Mouse (Mus musculus) layer of hippocampus, postnatal 25 days (tissue): ENCODE measurements around the gene Gpr65. TPM values are rescaled to one million over a fixed set of nuclear protein-coding genes. Genes with fewer than 3 reads are reported as not detected.
"Not testable (repeated sequence)": the region's sequence is repeated elsewhere in the genome, so short reads cannot be mapped to it uniquely, and the experiment has no call there.

Experiments used
- DNase-seq, 2 experiments: peaks; one replicate each; pipeline ENCODE4 v3.0.0; 2022; ENCODE audit warnings: mixed read lengths in 2 of 2, low spot score in 1 of 2; ENCODE audit errors: extremely low spot score in 1 of 2
- total RNA-seq, 2 experiments: library from RNA; stranded (reverse); gene quantifications; 2 replicates each; pipeline ENCODE4 v1.2.3; 2021

Gpr65 gene
- total RNA-seq, 2 experiments from 2014 or later: not detected

GRCm38 (mm10) chr12:98280996-98281395 is 12.6 kb downstream of the Gpr65 start:
- no peak for DNase-seq

GRCm38 (mm10) chr12:98282776-98283486 is 14.5 kb downstream of the Gpr65 start:
- DNase-seq: no peak

GRCm38 (mm10) chr12:98283487-98283860 is 15.0 kb downstream of the Gpr65 start:
- no peak for DNase-seq

- DNase-seq: no peak
Measured at GRCm38 (mm10) chr12:98284477-98284876, 16.0 kb downstream of the Gpr65 start.

- DNase-seq: no peak
Measured at GRCm38 (mm10) chr12:98290475-98290874, 22.0 kb downstream of the Gpr65 start.

GRCm38 (mm10) chr12:98292278-98292677 is 23.8 kb downstream of the Gpr65 start:
- no peak for DNase-seq

- no peak for DNase-seq
Measured at GRCm38 (mm10) chr12:98294241-98294640, 25.8 kb downstream of the Gpr65 start.

- DNase-seq: no peak
Measured at GRCm38 (mm10) chr12:98301980-98302379, 33.5 kb downstream of the Gpr65 start.

GRCm38 (mm10) chr12:98303013-98303412 is 34.6 kb downstream of the Gpr65 start:
- DNase-seq: no peak

- no peak for DNase-seq
Measured at GRCm38 (mm10) chr12:98307179-98307915, 38.9 kb downstream of the Gpr65 start.

- DNase-seq: no peak
Measured at GRCm38 (mm10) chr12:98311376-98312083, 43.1 kb downstream of the Gpr65 start.

- no peak for DNase-seq
Measured at GRCm38 (mm10) chr12:98315924-98316323, 47.5 kb downstream of the Gpr65 start.

GRCm38 (mm10) chr12:98317718-98318340 is 49.4 kb downstream of the Gpr65 start:
- no peak for DNase-seq

- DNase-seq: no peak
Measured at GRCm38 (mm10) chr12:98322426-98322825, 54.0 kb downstream of the Gpr65 start.

GRCm38 (mm10) chr12:98324170-98324569 is 55.7 kb downstream of the Gpr65 start:
- not testable (repeated sequence) for DNase-seq

Other genes starting within 250 kb of the Gpr65 start
- gene Galc, start 9.2 kb upstream of the Gpr65 start, total RNA-seq: 10 to 100 TPM; 20.5 to 23.9 TPM